Mouse (Mus musculus) fibroblast of lung, adult 2 months (primary cell): ENCODE measurements around the gene Sfxn4.
"Not testable (repeated sequence)": the region's sequence is repeated elsewhere in the genome, so short reads cannot be mapped to it uniquely, and the experiment has no call there.

Source experiments
- DNase-seq: peaks from one replicate; pipeline ENCODE4 v3.0.0-alpha.2; 2011; ENCODE audit warnings: low read depth

Sfxn4 gene

GRCm38 (mm10) chr19:60860868-60861700 lies at the start of gene Sfxn4:
Gene Sfxn4 (minus strand): TSS chr19:60861479.
- peak; percentile 93 for DNase-seq

GRCm38 (mm10) chr19:60910304-60910703 lies 49.0 kb upstream of the Sfxn4 start:
- no peak for DNase-seq

- no peak for DNase-seq
These were observed 44.2 kb upstream of the Sfxn4 start for GRCm38 (mm10) chr19:60905477-60905876.

GRCm38 (mm10) chr19:60903971-60904370 lies 42.7 kb upstream of the Sfxn4 start:
- no peak for DNase-seq

GRCm38 (mm10) chr19:60903139-60903538 lies 41.9 kb upstream of the Sfxn4 start:
- no peak for DNase-seq

GRCm38 (mm10) chr19:60895251-60895880 lies 34.1 kb upstream of the Sfxn4 start:
- DNase-seq, result no peak

GRCm38 (mm10) chr19:60891934-60892547 lies 30.8 kb upstream of the Sfxn4 start:
- DNase-seq, result no peak

GRCm38 (mm10) chr19:60891123-60891470 lies 29.8 kb upstream of the Sfxn4 start:
- DNase-seq, result no peak

- DNase-seq, result no peak
These were observed 29.3 kb upstream of the Sfxn4 start for GRCm38 (mm10) chr19:60890391-60891122.

- peak; percentile 76 for DNase-seq
These were observed 28.5 kb upstream of the Sfxn4 start, which contains the start of gene Grk5 for GRCm38 (mm10) chr19:60889714-60890315. Gene Grk5 (plus strand): TSS chr19:60889749.

- DNase-seq, result no peak
These were observed 27.9 kb upstream of the Sfxn4 start for GRCm38 (mm10) chr19:60889101-60889713.

- DNase-seq, result no peak
These were observed 26.4 kb upstream of the Sfxn4 start for GRCm38 (mm10) chr19:60887637-60888036.

- DNase-seq, result no peak
These were observed 21.9 kb upstream of the Sfxn4 start for GRCm38 (mm10) chr19:60883129-60883528.

- DNase-seq, result peak; percentile 84
These were observed 12.9 kb upstream of the Sfxn4 start, which contains the start of gene Prdx3 for GRCm38 (mm10) chr19:60874064-60874694. Gene Prdx3 (minus strand): TSS chr19:60874556.

- DNase-seq, result no peak
These were observed 12.2 kb upstream of the Sfxn4 start for GRCm38 (mm10) chr19:60873501-60873900.

GRCm38 (mm10) chr19:60872272-60872671 lies 11.0 kb upstream of the Sfxn4 start:
- no peak for DNase-seq

- no peak for DNase-seq
These were observed 10.1 kb upstream of the Sfxn4 start for GRCm38 (mm10) chr19:60871366-60871765.

GRCm38 (mm10) chr19:60870489-60870888 lies 9.2 kb upstream of the Sfxn4 start:
- no peak for DNase-seq

- DNase-seq, result not testable (repeated sequence)
These were observed 4.9 kb upstream of the Sfxn4 start for GRCm38 (mm10) chr19:60866169-60866568.

- no peak for DNase-seq
These were observed 15.5 kb downstream of the Sfxn4 start for GRCm38 (mm10) chr19:60845731-60846130.

GRCm38 (mm10) chr19:60843324-60843723 lies 18.0 kb downstream of the Sfxn4 start:
- DNase-seq, result no peak
